Mouse (Mus musculus) gastrocnemius, postnatal 10 days (tissue): ENCODE data around the gene Prpsap1. TPM values are rescaled to one million over a fixed set of nuclear protein-coding genes. Genes with fewer than 3 reads are reported as not detected.
"Not testable (repeated sequence)": the region's sequence is repeated elsewhere in the genome, so short reads cannot be mapped to it uniquely, and the experiment has no call there.

ENCODE experiments used
- DNase-seq: peaks from one replicate; pipeline ENCODE4 v3.0.0; 2021; ENCODE audit warnings: mixed read lengths
- total RNA-seq, 2 experiments: library from RNA; stranded (reverse); gene quantifications; 2 replicates each; pipeline ENCODE4 v1.2.3; 2021

The Prpsap1 gene
- total RNA-seq, 2 experiments from 2014 or later = 34.8 to 35.4 TPM

DNA sequence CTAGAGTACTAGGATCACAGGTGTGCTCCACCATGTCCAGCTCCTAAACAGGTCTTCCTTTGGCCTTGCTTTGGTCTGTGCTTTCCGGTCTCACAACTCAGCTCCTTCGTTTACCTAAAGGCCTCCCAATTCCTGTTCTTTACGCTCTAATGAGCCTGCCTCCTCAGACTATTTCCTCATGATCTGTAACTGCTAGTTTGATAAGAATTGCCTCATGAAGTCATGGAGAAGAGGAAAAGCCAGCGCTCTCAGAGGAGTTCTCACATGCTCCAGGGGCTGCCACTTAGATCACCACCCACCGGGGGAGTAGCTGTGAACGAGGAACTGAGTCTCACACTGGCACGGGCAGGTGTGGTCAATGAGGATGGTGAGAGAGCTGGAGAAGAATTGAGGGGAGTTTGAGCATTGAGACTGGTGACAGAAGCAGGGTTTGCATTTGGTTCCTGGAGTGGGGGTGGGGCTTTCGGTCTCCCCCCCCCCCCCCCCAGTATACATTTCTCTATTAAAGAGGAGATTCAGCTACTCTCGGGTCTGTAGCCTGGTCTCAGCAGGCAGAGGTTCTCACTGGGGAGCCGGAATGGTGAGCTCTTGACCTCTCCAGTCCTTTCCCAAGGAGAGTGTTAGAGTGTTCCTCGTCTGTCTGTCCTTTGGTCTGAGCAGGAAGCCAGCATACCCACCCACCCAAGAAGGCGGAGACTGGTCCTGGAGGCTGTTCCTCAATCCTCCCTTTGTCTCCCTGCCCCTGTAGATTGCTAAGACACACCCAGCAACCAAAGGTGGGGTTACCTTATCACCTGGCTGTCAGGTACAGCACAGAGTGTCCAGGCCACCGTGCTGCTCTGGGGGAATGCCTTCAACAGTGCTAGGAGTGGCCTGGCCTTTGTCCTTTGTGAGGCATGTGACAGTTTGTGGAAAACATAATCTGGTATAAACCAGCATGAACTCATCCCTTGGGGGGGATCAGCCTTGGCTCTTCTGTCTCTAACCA, 64.8 kb downstream of the Prpsap1 start:
- DNase-seq = no peak

DNA sequence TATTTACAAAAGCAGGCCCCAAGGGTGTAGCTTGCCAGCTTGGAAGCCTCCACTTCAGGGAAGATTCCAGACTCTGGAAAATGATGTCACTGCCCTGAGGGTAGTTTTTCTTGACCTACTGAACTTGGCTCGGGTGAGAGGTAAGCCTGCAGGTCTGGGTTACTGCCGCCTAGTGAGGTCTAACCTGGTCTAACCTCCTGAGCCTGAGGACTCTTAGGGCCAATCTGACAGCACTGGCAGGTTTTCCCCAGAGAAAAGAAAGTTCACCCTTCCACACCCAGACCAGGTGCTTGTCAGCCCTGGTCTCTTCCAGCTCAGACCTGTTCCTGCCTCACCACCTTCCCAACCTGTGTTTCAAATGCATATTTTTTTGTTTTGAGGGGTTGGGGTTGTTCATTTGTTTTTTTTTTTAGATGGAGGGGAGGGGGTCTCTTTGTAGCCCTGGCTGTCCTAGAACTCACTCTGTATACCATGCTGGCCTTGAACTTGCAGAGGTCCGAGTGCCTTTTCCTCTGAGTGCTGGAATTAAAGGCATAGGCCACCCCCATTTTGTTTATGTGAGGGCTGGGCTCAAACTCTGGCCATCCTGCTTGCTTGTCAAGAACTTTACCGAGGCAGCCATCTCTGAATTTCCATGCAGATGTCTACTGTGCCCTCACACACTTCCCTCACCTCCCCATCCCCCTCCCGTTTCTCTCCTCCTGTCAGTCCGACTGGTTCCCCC, 67.0 kb downstream of the Prpsap1 start:
- DNase-seq = no peak

DNA sequence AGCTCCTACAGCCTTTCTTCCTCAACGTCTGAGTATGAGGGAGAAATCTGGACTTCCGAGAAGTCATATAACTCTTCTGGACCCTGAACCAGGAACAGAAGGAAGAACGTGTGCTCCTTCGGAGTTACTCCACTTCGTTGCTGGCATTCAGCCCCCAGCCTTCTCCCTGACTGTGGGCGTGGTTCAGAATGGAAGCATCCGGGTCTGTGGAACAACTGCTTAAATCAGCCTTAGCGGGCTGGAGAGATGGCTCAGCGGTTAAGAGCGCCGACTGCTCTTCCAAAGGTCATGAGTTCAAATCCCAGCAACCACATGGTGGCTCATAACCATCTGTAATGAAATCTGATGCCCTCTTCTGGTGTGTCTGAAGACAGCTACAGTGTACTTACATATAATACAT, 67.7 kb downstream of the Prpsap1 start:
- not testable (repeated sequence) for DNase-seq

DNA sequence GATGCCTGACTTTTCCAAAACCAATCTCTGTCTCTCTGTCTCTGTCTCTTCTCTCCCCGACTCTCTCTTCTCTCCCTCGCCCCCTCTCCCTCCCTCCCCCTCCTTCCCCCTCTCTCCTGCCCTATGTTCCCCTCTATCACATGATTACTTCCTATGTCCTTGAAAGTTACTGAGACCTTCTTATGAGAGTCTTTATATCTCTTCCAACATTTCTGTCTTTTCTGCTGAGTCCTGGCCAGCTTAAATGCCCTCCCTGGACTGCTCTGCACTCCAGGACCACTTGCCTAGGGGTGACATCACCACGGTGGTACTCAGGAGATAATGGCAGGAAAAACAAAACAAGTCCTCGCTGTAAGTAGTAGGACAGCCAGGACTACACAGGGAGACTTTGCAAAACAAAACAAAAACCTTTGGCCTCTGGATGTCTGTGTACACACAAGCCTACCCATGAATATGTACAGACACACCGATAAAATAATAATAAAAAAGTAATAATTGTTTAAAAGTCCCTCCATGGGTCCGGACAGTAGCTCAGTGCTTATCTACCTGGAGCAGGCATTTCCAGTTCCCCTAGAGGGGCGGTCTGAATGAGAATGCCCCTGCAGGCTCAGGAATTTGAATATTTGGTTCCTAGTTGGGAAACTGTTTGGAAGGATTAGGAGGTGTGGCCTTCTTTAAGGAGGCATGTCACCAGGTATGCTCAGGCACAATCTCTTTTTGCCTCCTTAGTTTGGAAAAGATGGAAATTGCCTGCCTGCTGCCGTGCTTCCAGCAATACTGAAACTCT, 69.2 kb downstream of the Prpsap1 start:
- no peak for DNase-seq

DNA sequence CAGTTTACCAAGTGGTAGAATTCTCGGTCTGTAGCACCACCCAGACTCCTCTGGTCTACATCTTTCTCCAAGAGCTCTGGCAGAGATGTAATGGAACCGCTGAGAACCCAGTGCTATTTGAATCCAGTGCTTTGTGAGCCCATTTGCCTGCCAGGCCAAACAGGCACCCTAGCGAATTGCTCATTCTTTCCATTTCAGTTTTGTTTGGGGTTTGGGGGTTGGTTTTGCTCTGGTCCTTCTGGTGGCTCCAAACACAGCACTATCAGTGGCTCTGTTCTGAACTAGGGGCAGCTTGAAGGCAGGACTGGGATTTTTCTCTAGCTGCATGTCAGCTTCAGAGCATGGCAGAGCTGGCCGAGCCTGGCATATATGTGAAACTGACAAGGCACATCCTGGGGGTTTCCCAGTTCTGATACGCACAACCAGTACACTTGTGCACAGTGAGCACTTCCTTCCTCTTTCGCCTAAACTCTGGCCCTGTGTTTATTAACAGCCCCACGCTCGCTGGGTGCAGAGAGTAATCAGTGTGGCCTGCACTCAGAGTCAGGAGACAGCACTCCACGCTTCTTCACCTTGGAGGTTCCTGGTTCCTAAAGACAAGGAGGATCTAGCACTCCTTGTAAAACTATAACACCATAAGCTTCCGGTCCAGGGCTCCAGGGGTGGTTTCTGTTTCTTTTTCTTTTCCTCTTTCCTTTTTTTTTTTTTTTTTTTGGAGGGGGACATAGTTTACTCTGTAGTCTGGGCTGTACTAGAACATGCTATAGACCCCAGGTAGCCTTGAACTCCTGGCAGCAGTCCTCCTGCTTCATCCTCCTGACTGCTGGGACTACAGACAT, 70.0 kb downstream of the Prpsap1 start:
- no peak for DNase-seq

DNA sequence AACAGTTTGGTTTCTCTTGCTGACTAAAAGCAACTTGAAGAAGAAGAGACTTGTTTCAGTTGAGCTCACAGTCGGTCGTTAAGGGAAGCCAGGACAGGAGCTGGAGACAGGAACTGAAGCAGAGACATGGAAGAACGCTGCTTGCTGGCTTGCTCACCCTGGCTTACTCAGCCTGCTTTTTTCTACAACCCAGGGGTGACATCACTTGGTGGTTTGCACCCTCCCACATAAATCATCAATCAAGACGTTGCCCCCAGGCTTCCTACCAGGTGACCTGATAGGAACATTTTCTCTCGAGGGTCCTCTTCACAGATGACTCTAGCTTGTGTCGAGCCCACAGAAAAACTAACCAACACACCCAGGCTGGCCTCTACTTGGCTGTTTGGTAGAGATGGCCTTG, 70.8 kb downstream of the Prpsap1 start:
- no peak for DNase-seq

DNA sequence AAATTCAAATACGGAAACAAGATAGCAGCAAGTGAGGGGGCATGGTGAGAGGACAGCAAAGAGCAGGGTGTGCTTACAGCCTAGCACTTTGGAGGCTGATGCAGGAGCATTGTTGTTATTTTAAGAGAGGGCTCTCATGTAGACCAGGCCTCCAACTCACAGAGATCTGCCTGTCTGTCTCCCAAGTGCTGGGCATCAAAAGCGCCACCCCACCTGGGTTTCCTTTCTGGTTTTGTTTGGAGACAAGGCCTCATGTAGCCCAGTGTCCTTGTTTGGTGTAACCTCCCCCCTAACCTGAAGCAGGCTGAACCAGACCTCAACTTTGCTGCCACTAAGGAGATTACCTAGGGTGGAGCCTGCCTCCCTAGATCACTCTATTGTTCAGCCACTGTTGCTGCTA, 71.4 kb downstream of the Prpsap1 start:
- DNase-seq = no peak

DNA sequence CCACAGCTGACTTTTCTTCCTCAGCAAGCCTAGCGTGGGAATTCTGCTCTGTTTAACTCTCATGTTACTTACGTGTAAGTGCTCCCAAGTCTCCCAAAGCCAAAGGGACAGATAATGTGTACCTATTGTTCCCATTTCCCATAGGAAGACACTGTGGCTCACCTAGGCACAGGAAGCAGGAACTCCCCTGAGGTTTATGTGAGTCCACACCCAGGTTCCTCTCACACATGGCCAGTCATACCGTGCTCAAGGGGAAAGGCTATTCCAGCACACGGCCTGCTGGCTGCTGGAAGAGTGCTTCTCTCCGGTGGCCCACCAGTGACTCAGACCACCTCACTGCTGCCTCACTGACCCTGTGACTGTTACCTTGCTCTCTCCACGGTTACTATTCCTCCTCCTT, 72.9 kb downstream of the Prpsap1 start:
- no peak for DNase-seq

Other genes with a start within 250 kb of the Prpsap1 start
- 10 to 100 TPM; 74.6 to 77.9 TPM for gene Srp68, start 220.0 kb downstream of the Prpsap1 start, total RNA-seq
- under 1 TPM; 0.66 to 0.84 TPM for gene Galr2, start 213.3 kb downstream of the Prpsap1 start, total RNA-seq
- gene Exoc7, start 187.0 kb downstream of the Prpsap1 start, total RNA-seq = 10 to 100 TPM; 62.7 to 68.3 TPM
- gene Foxj1, start 158.8 kb downstream of the Prpsap1 start, total RNA-seq = under 1 TPM; 0.14 to 0.29 TPM
- 10 to 100 TPM; 43.1 to 43.3 TPM for gene Rnf157, start 81.2 kb downstream of the Prpsap1 start, total RNA-seq
- 10 to 100 TPM; 48.1 to 54.4 TPM for gene Ubald2, start 60.1 kb downstream of the Prpsap1 start, total RNA-seq
- not detected for gene Qrich2, start 28.0 kb downstream of the Prpsap1 start, total RNA-seq
- 1 to 10 TPM; 3.7 to 4.0 TPM for gene Sphk1, start 36.7 kb upstream of the Prpsap1 start, total RNA-seq
- 10 to 100 TPM; 20.7 to 24.9 TPM for gene Ube2o, start 87.2 kb upstream of the Prpsap1 start, total RNA-seq
- not detected for gene Aanat, start 92.2 kb upstream of the Prpsap1 start, total RNA-seq
- gene Rhbdf2, start 132.8 kb upstream of the Prpsap1 start, total RNA-seq = 1 to 10 TPM; 5.2 to 8.4 TPM
- gene Prcd, start 159.3 kb upstream of the Prpsap1 start, total RNA-seq = under 1 TPM in 1 of 2 experiments, not detected in 1; 0.81 TPM
- 10 to 100 TPM; 26.6 to 30.3 TPM for gene Cygb, start 160.1 kb upstream of the Prpsap1 start, total RNA-seq